Comparison of ENCODE assay signal across 13 mouse cellular contexts in genomic region chr3:87840858-87841257, GRCm38 (mm10). TPM values are rescaled to one million over a fixed set of nuclear protein-coding genes. Genes with fewer than 3 reads are reported as not detected.
"Had no signal": no experiment of that assay in that cellular context is flagged by ENCODE, and none has a peak within 500 bp of the region (broad histone marks: within the 10 kb centered on the region; RNA-seq: fewer than 3 reads in every experiment).

No protein-coding gene starts in this region.

- DNase-seq: retina, postnatal 1 day; right cerebral cortex, adult 18-20 months; right cerebral cortex, postnatal 14 days; right cerebral cortex, postnatal 25 days; right cerebral cortex, postnatal 4 days; spleen, adult 18-20 months; thymus, adult 18-20 months; thymus, adult 2 months; thymus, postnatal 14 days; thymus, postnatal 25 days; thymus, postnatal 36 days; thymus, postnatal 4 days had no signal

RNA-seq across cellular contexts. Expression of gene Insrr, which starts 44.1 kb away (rescaled TPM):
- total RNA-seq: neutrophil, adult 5-6 weeks had no signal

RNA-seq across cellular contexts. Expression of gene Ntrk1, which starts 45.9 kb away (rescaled TPM):
- total RNA-seq: neutrophil, adult 5-6 weeks had no signal
